Mouse (Mus musculus) intestine, postnatal 0 days (tissue): ENCODE measurements around the gene Thbs3. TPM values are rescaled to one million over a fixed set of nuclear protein-coding genes. Genes with fewer than 3 reads are reported as not detected.
A peak's percentile ranks its signal among the peaks of the same experiment; 100 is the strongest.

Experiments used
- ATAC-seq: fragments of 200-750 bp; cut with Nextera tagmentation; 2 replicates; pipeline ENCODE4 v1.8.0; 2017; ENCODE audit warnings: mild to moderate bottlenecking, moderate TSS enrichment, moderate library complexity
- H3K27ac ChIP-seq: fragments of 300-500 bp; sonication (generic); 2 replicates; pipeline ENCODE4 v1.5.1; 2014; ENCODE audit warnings: mild to moderate bottlenecking, low read depth, low read length, moderate library complexity
- H3K27me3 ChIP-seq: fragments of 300-500 bp; sonication (generic); replicated peaks from 2 replicates; pipeline ENCODE4 v1.6.1; 2014; ENCODE audit warnings: low read length, mixed read lengths; ENCODE audit not compliant: control insufficient read depth, insufficient read depth
- H3K36me3 ChIP-seq: fragments of 300-500 bp; sonication (generic); 2 replicates; pipeline ENCODE4 v1.6.1; 2014; ENCODE audit warnings: mild to moderate bottlenecking, moderate library complexity; ENCODE audit not compliant: control insufficient read depth, insufficient read depth
- H3K4me1 ChIP-seq: fragments of 300-500 bp; sonication (generic); replicated peaks from 2 replicates; pipeline ENCODE4 v1.6.1; 2014; ENCODE audit warnings: antibody characterized with exemption, low read length, mixed read lengths; ENCODE audit not compliant: control insufficient read depth, insufficient read depth
- H3K4me2 ChIP-seq: fragments of 300-500 bp; sonication (generic); replicated peaks from 2 replicates; pipeline ENCODE4 v1.6.1; 2014; ENCODE audit warnings: low read depth, mild to moderate bottlenecking, moderate library complexity
- H3K4me3 ChIP-seq: fragments of 300-500 bp; sonication (generic); 2 replicates; pipeline ENCODE4 v1.5.1; 2014; ENCODE audit warnings: low read depth, low read length
- H3K9ac ChIP-seq: fragments of 300-500 bp; sonication (generic); 2 replicates; pipeline ENCODE4 v1.6.1; 2014; ENCODE audit warnings: mild to moderate bottlenecking, low read depth, low read length
- H3K9me3 ChIP-seq: fragments of 300-500 bp; sonication (generic); 2 replicates; pipeline ENCODE4 v1.6.1; 2016; ENCODE audit warnings: mixed run types; ENCODE audit not compliant: control insufficient read depth
- CTCF ChIP-seq: sonication (generic); IDR thresholded peaks from 2 replicates; pipeline ENCODE4 v1.5.1; 2016; ENCODE audit warnings: low read depth, mild to moderate bottlenecking, control low read depth, antibody characterized with exemption, moderate library complexity
- WGBS: fragments of 180-500 bp; shearing (Covaris S2); extraction: QIAGEN DNeasy Blood & Tissue Kit; methylation state at CpG from one replicate; pipeline ENCODE4 v1.1.7; 2014; 5-methylcytosine and 5-hydroxymethylcytosine counted together
- polyA plus RNA-seq: library from polyadenylated mRNA; unstranded; fragments of >200 nt; fragmentation: Nextera tagmentation; extraction: Ambion mirVana; gene quantifications from 2 replicates; pipeline ENCODE4 v1.2.1, GENCODE M21; 2015

Gene Thbs3
- polyA plus RNA-seq, 1 experiment from 2014 or later = 17.2 TPM

GRCm38 (mm10) chr3:89221167-89221566, 6.2 kb downstream of the Thbs3 start:
- TF ChIP-seq CTCF = no peak
- H3K27me3 ChIP-seq = no peaks in the 10 kb centered on the region
- H3K9me3 ChIP-seq = no peaks in the 10 kb centered on the region
- ATAC-seq = no peak
- no peaks in the 10 kb centered on the region for H3K4me1 ChIP-seq
- 82% methylated on average over 5 of the region's 5 CpGs for WGBS
- no peak overlapping the region for H3K4me3 ChIP-seq
- no peak overlapping the region for H3K27ac ChIP-seq
- no peak overlapping the region for H3K4me2 ChIP-seq
- no peak overlapping the region for H3K9ac ChIP-seq
- no peaks in the 10 kb centered on the region; the same call in 1 of the 2 replicates for H3K36me3 ChIP-seq

- Histone ChIP-seq H3K4me1 (peaks cover 4% of the 10 kb centered on the region; the same call in 1 of the 2 replicates), H3K4me2 (no peak overlapping the region), H3K9ac (no peak overlapping the region), H3K27me3 (no peaks in the 10 kb centered on the region), H3K4me3 (no peak overlapping the region), H3K27ac (no peak overlapping the region), H3K36me3 (no peaks in the 10 kb centered on the region; the same call in 1 of the 2 replicates), H3K9me3 (no peaks in the 10 kb centered on the region)
- TF ChIP-seq CTCF = no peak
- ATAC-seq = no peak
- WGBS = 75% methylated on average over 11 of the region's 11 CpGs
These were observed 9.8 kb downstream of the Thbs3 start for GRCm38 (mm10) chr3:89224796-89225195.

DNA sequence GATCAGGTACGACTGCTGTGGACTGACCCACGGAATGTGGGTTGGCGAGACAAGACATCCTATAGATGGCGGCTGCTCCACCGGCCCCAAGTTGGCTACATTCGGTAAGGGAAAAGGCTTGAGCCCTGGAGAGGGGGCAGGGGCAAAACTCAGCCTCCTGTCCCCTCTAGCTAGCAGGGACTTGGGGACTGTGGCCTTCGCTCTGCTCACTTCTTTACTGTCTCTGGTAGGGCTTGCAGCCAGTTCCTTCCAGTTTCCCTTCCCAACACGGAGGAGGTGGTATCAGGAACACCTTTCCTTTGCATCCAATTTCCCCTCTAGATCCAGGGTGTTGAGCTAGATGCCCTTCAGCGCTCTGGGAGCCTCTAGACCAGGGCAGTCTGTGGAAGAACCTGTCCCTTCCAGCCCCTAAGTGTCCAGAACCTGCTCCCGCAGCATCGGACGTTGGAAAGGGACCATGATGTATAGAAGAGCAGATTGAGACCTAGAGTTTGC, 10.4 kb downstream of the Thbs3 start:
- Histone ChIP-seq H3K4me1 (peaks cover 4% of the 10 kb centered on the region; the same call in 1 of the 2 replicates), H3K4me3 (no peak overlapping the region), H3K4me2 (no peak overlapping the region), H3K9ac (no peak overlapping the region), H3K9me3 (no peaks in the 10 kb centered on the region), H3K27ac (no peak overlapping the region), H3K27me3 (no peaks in the 10 kb centered on the region), H3K36me3 (no peaks in the 10 kb centered on the region; the same call in 1 of the 2 replicates)
- WGBS = 67% methylated on average over 12 of the region's 12 CpGs
- no peak for ATAC-seq
- TF ChIP-seq CTCF = no peak

DNA sequence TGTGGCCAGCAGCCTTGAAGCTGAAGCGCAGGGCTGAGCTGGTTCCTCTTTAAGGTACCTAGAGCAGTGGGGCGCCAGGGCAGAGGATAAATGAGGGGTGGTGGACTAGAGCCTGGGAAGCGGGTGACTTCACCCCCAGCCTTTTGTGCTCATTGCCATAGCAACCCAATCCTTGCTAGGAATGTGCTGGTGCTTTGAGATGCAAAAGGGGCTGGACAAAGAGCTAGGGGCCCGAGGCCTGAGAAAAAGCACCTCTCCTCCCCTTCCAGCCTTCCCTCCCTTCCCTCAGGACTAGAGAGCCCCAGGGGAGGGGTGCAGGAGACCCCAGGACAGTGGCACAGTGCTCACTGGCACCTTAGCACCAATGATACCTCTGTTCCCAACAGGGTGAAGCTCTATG, 10.9 kb downstream of the Thbs3 start:
- no peaks in the 10 kb centered on the region for H3K9me3 ChIP-seq
- no peak overlapping the region for H3K4me2 ChIP-seq
- peaks cover 4% of the 10 kb centered on the region; the same call in 1 of the 2 replicates for H3K4me1 ChIP-seq
- WGBS = 73% methylated on average over 4 of the region's 4 CpGs
- no peak for TF ChIP-seq CTCF
- no peaks in the 10 kb centered on the region; the same call in 1 of the 2 replicates for H3K36me3 ChIP-seq
- ATAC-seq = no peak
- no peak overlapping the region for H3K4me3 ChIP-seq
- no peak overlapping the region for H3K9ac ChIP-seq
- H3K27me3 ChIP-seq = no peaks in the 10 kb centered on the region
- H3K27ac ChIP-seq = no peak overlapping the region

GRCm38 (mm10) chr3:89226361-89226760, 11.4 kb downstream of the Thbs3 start:
- peak overlapping the region; percentile 65; the same call in 1 of the 2 replicates for H3K4me2 ChIP-seq
- H3K36me3 ChIP-seq = no peaks in the 10 kb centered on the region; the same call in 1 of the 2 replicates
- no peak overlapping the region for H3K4me3 ChIP-seq
- no peak overlapping the region for H3K9ac ChIP-seq
- peaks cover 4% of the 10 kb centered on the region; the same call in 1 of the 2 replicates for H3K4me1 ChIP-seq
- no peaks in the 10 kb centered on the region for H3K9me3 ChIP-seq
- ATAC-seq = no peak
- TF ChIP-seq CTCF = no peak
- H3K27me3 ChIP-seq = no peaks in the 10 kb centered on the region
- WGBS = 55% methylated on average over 11 of the region's 11 CpGs
- no peak overlapping the region for H3K27ac ChIP-seq

GRCm38 (mm10) chr3:89226900-89227299, 11.9 kb downstream of the Thbs3 start, which contains the start of gene Mtx1:
Gene Mtx1, minus strand, starts transcription at chr3:89227088.
- Histone ChIP-seq H3K9ac (peak within 1 kb of the TSS; percentile 11; the same call in 1 of the 2 replicates), H3K9me3 (no peaks in the 10 kb centered on the region), H3K4me1 (peaks cover 4% of the 10 kb centered on the region; the same call in 1 of the 2 replicates), H3K36me3 (no peaks in the 10 kb centered on the region; the same call in 1 of the 2 replicates), H3K27me3 (no peaks in the 10 kb centered on the region), H3K27ac (peak within 1 kb of the TSS; percentile 17; the same call in 1 of the 2 replicates), H3K4me2 (peak within 1 kb of the TSS; percentile 65), H3K4me3 (peak within 1 kb of the TSS; percentile 40)
- WGBS = 13% methylated on average over 21 of the region's 21 CpGs
- ATAC-seq = peak; percentile 1; the same call in 1 of the 2 replicates
- TF ChIP-seq CTCF = no peak
